Mouse (Mus musculus) C2C12 (cell line): Measurements from ENCODE around the gene Smco1.

Source experiments
- CTCF ChIP-seq: IDR thresholded peaks from one replicate; pipeline ENCODE4 v1.5.1; 2011; ENCODE audit not compliant: control insufficient read depth, insufficient read depth, insufficient read length
- MAX ChIP-seq: IDR thresholded peaks from one replicate; pipeline ENCODE4 v1.6.1; 2011; ENCODE audit warnings: mild to moderate bottlenecking, control low read depth
- MYOD1 ChIP-seq: IDR thresholded peaks from one replicate; pipeline ENCODE4 v1.6.1; 2011; ENCODE audit warnings: low read depth; ENCODE audit not compliant: control insufficient read depth, insufficient read length
- USF1 ChIP-seq: IDR thresholded peaks from one replicate; pipeline ENCODE4 v1.6.1; 2011; ENCODE audit warnings: low read depth, mild to moderate bottlenecking, control low read depth, moderate library complexity

GRCm38 (mm10) chr16:32323953-32324352 lies 52.7 kb downstream of the Smco1 start:
- TF ChIP-seq USF1 (no peak), MYOD1 (no peak), MAX (no peak), CTCF (no peak)
